Mouse (Mus musculus) spleen, adult 2 months (tissue): ENCODE results near the gene Cks1b. TPM values are rescaled to one million over a fixed set of nuclear protein-coding genes. Genes with fewer than 3 reads are reported as not detected.

Experiments
- DNase-seq, 2 experiments: peaks; one replicate each; pipeline versions ENCODE4 v3.0.0 to v3.0.0-alpha.2; 2012 to 2021; ENCODE audit warnings: low spot score in 2 of 2, low read depth in 1 of 2
- H3K27ac ChIP-seq: fragments of 200-500 bp; 2 replicates; pipeline ENCODE4 v1.5.1; 2012; ENCODE audit warnings: low read length, inconsistent platforms; ENCODE audit not compliant: insufficient read depth
- H3K27me3 ChIP-seq: fragments of 200-500 bp; 2 replicates; pipeline ENCODE4 v1.6.1; 2012; ENCODE audit warnings: mild to moderate bottlenecking, moderate library complexity, low read length, inconsistent platforms; ENCODE audit not compliant: control insufficient read depth, insufficient read depth
- H3K36me3 ChIP-seq: fragments of 200-500 bp; 2 replicates; pipeline ENCODE4 v1.6.1; 2012; ENCODE audit warnings: mild to moderate bottlenecking, low read length, inconsistent platforms; ENCODE audit not compliant: control insufficient read depth, insufficient read depth
- H3K4me1 ChIP-seq: fragments of 200-500 bp; 2 replicates; pipeline ENCODE4 v1.6.1; 2011; ENCODE audit warnings: inconsistent platforms; ENCODE audit not compliant: control insufficient read depth, insufficient read depth, insufficient read length
- H3K4me3 ChIP-seq: fragments of 200-500 bp; 2 replicates; pipeline ENCODE4 v1.5.1; 2011; ENCODE audit warnings: mild to moderate bottlenecking, inconsistent platforms; ENCODE audit not compliant: insufficient read depth, insufficient read length; ENCODE audit errors: extremely low read depth
- CTCF ChIP-seq: fragments of 200-500 bp; IDR thresholded peaks from 2 replicates; pipeline ENCODE4 v1.5.1; 2011; ENCODE audit warnings: mild to moderate bottlenecking, inconsistent platforms; ENCODE audit not compliant: insufficient read depth, insufficient read length, insufficient replicate concordance; ENCODE audit errors: extremely low read depth
- POLR2A ChIP-seq: fragments of 200-500 bp; IDR thresholded peaks from 2 replicates; pipeline ENCODE4 v1.6.1; 2011; ENCODE audit warnings: low read depth, low read length, inconsistent platforms
- WGBS: fragments of 180-500 bp; shearing (Covaris S2); methylation state at CpG from one replicate; pipeline ENCODE4 v1.1.7; 2018; 5-methylcytosine and 5-hydroxymethylcytosine counted together
- polyA plus RNA-seq: library from polyadenylated mRNA; depleted of rRNA; stranded (reverse); fragments of >200 nt; gene quantifications from 2 replicates; pipeline ENCODE4 v1.2.3, GENCODE M21; 2012

Cks1b gene
- polyA plus RNA-seq, 1 experiment = 20.6 TPM

DNA sequence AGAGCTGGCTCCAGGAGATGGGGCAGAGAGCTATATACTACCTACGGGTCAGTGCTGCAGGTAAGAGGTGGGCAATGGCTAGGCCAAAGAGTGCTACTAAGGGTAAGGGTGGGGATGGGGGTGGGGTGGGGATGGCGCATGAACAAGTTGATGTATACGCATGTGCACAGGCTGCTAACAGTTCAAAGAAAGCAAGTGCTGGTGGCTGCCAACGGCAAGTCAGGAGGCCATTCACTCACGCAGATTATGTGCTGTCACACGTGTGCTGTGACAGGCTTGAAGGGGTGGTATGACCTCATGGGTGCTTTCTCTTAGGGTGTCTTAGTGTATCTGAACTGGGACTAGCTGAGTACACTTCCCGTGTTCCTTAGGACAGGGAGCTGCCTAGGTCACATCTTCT is 16.9 kb downstream of the Cks1b start:
- TF ChIP-seq CTCF (no peak), POLR2A (no peak)
- no peak overlapping the region for H3K27ac ChIP-seq
- no peak overlapping the region for H3K4me3 ChIP-seq
- H3K4me1 ChIP-seq = peaks cover 4% of the 10 kb centered on the region; the same call in 1 of the 2 replicates
- H3K36me3 ChIP-seq = peaks cover 30% of the 10 kb centered on the region
- DNase-seq = no peak
- 92% methylated on average over 7 of the region's 7 CpGs for WGBS
- no peaks in the 10 kb centered on the region for H3K27me3 ChIP-seq

DNA sequence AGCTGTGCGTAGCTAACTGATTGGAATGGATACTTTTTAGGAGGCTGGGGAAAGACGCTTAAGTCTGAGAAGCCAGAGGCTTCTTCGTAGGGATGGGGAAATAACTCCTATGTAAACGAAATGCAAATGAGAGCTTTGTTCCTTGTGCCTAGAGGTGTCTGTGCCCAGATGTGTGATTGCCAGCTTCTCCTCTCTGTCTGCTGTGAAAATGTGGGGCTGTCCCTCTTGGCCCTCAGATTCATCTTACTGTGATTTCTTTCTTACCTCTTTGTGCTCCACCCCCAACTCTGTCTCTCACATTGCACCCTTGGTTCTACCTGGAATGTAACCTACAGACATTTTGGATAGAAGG is 21.6 kb downstream of the Cks1b start:
- peak overlapping the region; percentile 58; the same call in 1 of the 2 replicates for H3K4me3 ChIP-seq
- peaks cover 9% of the 10 kb centered on the region; the same call in 1 of the 2 replicates for H3K4me1 ChIP-seq
- no peaks in the 10 kb centered on the region for H3K27me3 ChIP-seq
- WGBS = 2% methylated on average over 4 of the region's 4 CpGs
- TF ChIP-seq POLR2A (no peak), CTCF (no peak)
- no peak for DNase-seq
- H3K27ac ChIP-seq = no peak overlapping the region
- peaks cover 5% of the 10 kb centered on the region for H3K36me3 ChIP-seq

DNA sequence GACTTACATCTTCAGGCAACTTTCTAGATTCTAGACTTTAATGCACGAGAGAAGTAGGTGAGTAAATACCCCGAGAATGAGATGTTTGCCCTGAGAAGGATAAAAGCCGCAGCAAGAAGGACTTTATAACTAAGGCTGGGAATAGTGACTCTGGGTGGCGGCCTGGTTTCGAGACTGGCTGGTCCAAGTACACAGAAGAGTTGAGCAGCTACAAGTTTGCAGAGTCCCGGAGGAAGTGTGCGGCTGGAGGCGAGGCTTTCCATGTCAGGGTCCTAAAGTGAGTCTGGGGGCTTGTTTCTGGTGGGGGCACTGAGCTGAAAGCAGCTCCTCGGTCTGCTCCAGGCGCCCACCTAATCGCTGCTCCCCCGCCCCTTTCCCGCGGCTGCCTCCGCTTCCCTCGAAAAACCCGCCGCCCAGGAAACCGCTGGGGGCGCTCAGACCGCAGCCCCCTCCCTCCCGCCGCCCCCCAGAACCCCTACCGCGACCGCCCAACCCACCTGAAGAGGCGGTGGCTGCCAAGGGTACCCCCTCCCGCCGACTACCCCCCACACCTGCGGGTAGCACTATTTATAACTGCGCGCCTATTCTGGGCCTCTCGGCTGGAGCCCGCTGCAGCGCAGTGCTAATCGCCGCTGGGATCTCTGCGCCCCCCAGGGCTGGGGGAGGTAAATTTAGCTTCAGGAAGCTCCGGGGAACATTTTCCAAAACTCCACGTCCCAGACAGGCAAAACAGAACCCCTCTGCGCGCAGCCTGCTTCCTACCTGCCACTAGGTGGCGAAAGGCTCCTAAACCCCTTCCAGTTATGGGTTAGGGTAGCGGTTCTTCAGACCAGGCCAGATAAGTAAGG is 22.2 kb downstream of the Cks1b start:
- no peak overlapping the region for H3K27ac ChIP-seq
- TF ChIP-seq CTCF = peak; percentile 75; the same call in 1 of the 2 replicates
- TF ChIP-seq POLR2A = no peak
- DNase-seq = peak in 1 of 2 experiments; percentile 63

DNA sequence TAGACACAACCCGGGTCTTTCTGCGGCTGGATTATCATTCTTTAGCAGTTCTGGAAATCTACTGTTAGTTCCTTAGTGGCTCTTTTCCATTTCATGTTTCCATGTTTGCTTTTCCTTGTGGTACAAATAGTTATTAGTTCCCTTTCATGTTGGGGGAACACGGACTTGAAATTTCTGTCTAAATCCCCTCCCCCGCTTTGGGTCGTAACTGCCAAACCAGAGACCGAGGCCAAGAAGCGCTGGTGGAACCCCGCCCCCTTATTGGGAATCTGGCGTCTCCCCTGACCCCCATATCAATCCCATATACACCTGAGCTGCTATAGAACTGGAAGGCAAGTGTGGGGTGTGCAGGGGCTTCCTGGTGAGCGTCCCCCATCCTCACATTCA is 22.8 kb downstream of the Cks1b start:
- TF ChIP-seq CTCF (no peak), POLR2A (no peak)
- DNase-seq = no peak
- Histone ChIP-seq H3K4me3 (0 out of 2 replicates have a peak overlapping the region, but pooled peaks have one; percentile 75), H3K4me1 (peaks cover 17% of the 10 kb centered on the region), H3K36me3 (no peaks in the 10 kb centered on the region), H3K27me3 (no peaks in the 10 kb centered on the region), H3K27ac (no peak overlapping the region)
- WGBS = 4% methylated on average over 10 of the region's 10 CpGs

More for the DNA sequence above, 22.2 kb downstream of the Cks1b start:
- peaks cover 12% of the 10 kb centered on the region; the same call in 1 of the 2 replicates for H3K4me1 ChIP-seq
- H3K4me3 ChIP-seq = peak overlapping the region; percentile 58; the same call in 1 of the 2 replicates
- WGBS = 2% methylated on average over 44 of the region's 44 CpGs
- H3K36me3 ChIP-seq = no peaks in the 10 kb centered on the region
- no peaks in the 10 kb centered on the region for H3K27me3 ChIP-seq

DNA sequence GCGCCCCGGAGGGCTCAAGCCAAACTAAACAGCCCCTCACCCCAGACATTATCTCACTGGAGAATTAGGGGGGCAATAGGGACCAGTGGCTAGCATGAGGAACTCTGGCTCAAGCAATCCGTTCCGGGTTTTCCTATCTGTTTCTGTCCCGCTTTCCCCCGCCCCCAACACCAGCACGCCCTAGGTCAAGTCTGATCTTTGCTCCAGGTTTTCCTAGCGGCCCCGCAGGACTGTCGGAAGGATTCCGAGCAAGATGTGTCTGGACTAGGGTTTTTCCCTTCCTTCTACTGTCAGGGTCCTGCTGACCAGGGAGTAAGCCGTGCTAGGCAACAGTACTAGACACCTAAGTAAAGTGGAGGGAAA is 23.3 kb downstream of the Cks1b start:
- DNase-seq = peak in 1 of 2 experiments; percentile 44
- peak overlapping the region; percentile 31; the same call in 1 of the 2 replicates for H3K27ac ChIP-seq
- no peak for TF ChIP-seq POLR2A
- no peak for TF ChIP-seq CTCF
- WGBS = under 1% methylated on average over 12 of the region's 12 CpGs
- H3K4me1 ChIP-seq = peaks cover 23% of the 10 kb centered on the region
- no peaks in the 10 kb centered on the region for H3K36me3 ChIP-seq
- H3K4me3 ChIP-seq = peak overlapping the region; percentile 75
- no peaks in the 10 kb centered on the region for H3K27me3 ChIP-seq

DNA sequence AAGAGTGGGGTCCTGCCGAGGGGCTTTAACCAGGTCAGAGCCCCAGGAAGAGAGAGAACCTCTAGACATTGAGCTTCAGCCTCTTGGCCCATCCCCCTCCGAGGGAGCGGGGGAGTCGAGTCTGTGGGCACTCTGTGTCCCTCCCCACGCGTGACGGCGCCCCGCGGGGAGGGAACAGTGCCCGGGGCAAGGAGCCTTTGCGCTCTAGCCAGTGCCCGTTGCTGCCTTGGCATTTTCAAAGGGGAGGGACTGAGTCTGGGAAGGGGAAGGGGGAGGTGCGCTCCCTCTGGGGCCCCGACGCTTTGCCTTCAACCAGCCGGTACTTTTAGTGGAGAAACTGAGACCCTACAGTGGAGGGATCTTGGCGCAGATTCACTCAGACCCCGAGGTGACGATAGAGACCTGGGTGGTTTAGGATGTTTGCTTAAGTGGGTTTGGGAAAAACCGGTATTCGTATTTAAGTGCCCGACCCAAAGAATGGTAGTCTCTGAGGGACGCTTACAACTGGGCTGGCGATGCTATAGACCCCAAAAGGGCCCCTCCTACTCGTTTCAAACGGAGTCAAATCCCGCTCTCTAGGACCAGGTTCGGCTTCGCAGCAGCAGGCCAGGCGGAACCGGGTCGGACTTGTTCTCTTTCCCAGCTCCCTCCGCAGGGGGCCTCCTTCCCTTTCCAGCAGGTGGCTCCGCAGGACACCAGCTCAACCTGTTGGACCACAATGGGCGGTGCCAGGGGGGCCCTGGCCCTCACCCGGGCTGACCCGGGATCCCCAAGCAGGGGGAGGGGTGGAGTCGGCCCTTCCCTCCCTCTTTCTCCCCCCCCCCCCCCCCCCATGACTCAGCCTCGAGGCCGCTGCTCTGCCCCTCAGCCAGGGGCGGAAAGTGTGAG is 23.9 kb downstream of the Cks1b start, which contains the start of gene Zbtb7b:
Zbtb7b (minus strand) TSS at position 771 of the 888 bp plus-strand sequence.
- DNase-seq = peak in 1 of 2 experiments; percentile 51
- TF ChIP-seq CTCF (no peak), POLR2A (no peak)
- Histone ChIP-seq H3K4me1 (peaks cover 29% of the 10 kb centered on the region), H3K27ac (peak within 1 kb of the TSS; percentile 75), H3K4me3 (peak within 1 kb of the TSS; percentile 75), H3K36me3 (no peaks in the 10 kb centered on the region), H3K27me3 (no peaks in the 10 kb centered on the region)
- 1% methylated on average over 41 of the region's 42 CpGs for WGBS
